Mouse (Mus musculus) forebrain, embryonic 13.5 days (tissue): ENCODE data around the gene Saysd1. TPM values are rescaled to one million over a fixed set of nuclear protein-coding genes. Genes with fewer than 3 reads are reported as not detected.

Source experiments
- ATAC-seq: fragments of 200-750 bp; cut with Nextera tagmentation; 2 replicates; pipeline ENCODE4 v1.8.0; 2017
- H3K27ac ChIP-seq: fragments of 300-500 bp; sonication (generic); 2 replicates; pipeline ENCODE4 v1.5.1; 2015; ENCODE audit warnings: inconsistent platforms, mild to moderate bottlenecking, moderate library complexity
- H3K27me3 ChIP-seq: fragments of 300-500 bp; sonication (generic); 2 replicates; pipeline ENCODE4 v1.6.1; 2015; ENCODE audit warnings: mild to moderate bottlenecking, inconsistent platforms
- H3K36me3 ChIP-seq: fragments of 300-500 bp; sonication (generic); 2 replicates; pipeline ENCODE4 v1.6.1; 2015; ENCODE audit warnings: mild to moderate bottlenecking, inconsistent platforms; ENCODE audit not compliant: poor library complexity, severe bottlenecking
- H3K4me1 ChIP-seq: fragments of 300-500 bp; sonication (generic); 2 replicates; pipeline ENCODE4 v1.6.1; 2015; ENCODE audit warnings: inconsistent platforms
- H3K4me2 ChIP-seq: fragments of 300-500 bp; sonication (generic); 2 replicates; pipeline ENCODE4 v1.6.1; 2015; ENCODE audit warnings: inconsistent platforms, mild to moderate bottlenecking, moderate library complexity
- H3K4me3 ChIP-seq: fragments of 300-500 bp; sonication (generic); 2 replicates; pipeline ENCODE4 v1.5.1; 2015; ENCODE audit warnings: mild to moderate bottlenecking, inconsistent platforms
- H3K9ac ChIP-seq: fragments of 300-500 bp; sonication (generic); 2 replicates; pipeline ENCODE4 v1.6.1; 2015; ENCODE audit warnings: mild to moderate bottlenecking, inconsistent platforms
- H3K9me3 ChIP-seq: fragments of 300-500 bp; sonication (generic); replicated peaks from 2 replicates; pipeline ENCODE4 v1.6.1; 2016; ENCODE audit warnings: inconsistent platforms
- WGBS: fragments of 180-500 bp; shearing (Covaris S2); methylation state at CpG from one replicate; pipeline ENCODE4 v1.1.7; 2015; 5-methylcytosine and 5-hydroxymethylcytosine counted together
- polyA plus RNA-seq: library from polyadenylated mRNA; unstranded; fragments of >200 nt; fragmentation: Nextera tagmentation; extraction: Ambion mirVana; gene quantifications from 2 replicates; pipeline ENCODE4 v1.2.1, GENCODE M21; 2015

Gene Saysd1
- polyA plus RNA-seq, 1 experiment from 2014 or later, result 13.6 TPM

DNA sequence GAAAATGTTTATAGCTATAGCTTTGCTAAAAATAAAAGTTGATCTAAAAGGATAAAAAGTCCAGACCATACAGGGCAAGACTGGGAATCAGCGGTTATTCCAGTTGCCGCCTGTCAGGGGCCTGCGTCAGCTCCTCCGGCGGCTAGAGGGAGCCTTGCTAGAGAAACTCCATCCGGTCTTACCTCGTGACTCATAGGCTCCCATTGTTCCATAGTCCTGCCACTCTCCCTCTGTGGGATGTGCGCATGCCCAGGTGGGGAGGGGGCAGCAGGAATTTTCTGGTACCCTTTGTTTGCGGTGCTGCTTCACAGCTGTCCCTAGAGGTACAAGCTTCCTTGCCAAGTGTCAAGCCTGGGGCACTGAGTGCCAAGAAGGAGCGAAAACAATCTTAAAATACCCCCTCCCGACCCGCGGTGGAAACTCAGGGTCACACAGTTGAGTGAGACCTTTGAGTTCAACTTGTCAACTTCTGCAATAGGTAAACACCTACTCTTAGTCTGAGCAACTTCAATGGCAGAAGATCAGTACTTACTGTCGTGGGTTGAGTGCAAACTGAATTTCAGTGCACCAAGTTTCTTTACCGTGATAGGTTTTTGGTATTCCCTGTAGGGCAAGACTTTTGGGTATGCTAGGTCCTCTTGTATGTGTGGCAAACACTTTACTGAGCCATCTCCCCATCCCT, 10.8 kb downstream of the Saysd1 start:
- Histone ChIP-seq H3K9ac (no peak overlapping the region), H3K27me3 (no peaks in the 10 kb centered on the region), H3K27ac (no peak overlapping the region), H3K4me3 (no peak overlapping the region), H3K9me3 (no peaks in the 10 kb centered on the region; the same call in 1 of the 2 replicates), H3K36me3 (no peaks in the 10 kb centered on the region), H3K4me1 (no peaks in the 10 kb centered on the region), H3K4me2 (no peak overlapping the region)
- 84% methylated on average over 15 of the region's 15 CpGs for WGBS
- ATAC-seq, result no peak

DNA sequence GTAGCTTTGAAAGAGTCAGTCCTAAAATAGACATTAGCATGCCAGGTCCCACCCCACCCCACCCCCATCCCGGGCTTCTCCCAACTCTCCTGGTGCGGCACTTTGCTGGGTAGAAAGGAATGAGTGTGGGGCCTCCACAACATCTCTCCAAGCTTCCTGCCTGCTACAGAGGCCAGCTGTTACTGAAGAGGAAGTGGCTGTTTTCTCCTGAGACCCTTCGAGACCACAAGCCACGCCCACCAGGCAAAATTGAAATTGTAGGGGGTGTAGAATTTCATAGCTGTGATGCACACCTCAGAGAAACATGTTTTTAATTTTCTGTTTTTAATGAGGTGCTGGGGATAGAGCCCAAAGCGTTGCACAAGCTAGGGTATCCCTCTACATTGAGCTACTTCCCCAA, 17.5 kb downstream of the Saysd1 start:
- no peak for ATAC-seq

DNA sequence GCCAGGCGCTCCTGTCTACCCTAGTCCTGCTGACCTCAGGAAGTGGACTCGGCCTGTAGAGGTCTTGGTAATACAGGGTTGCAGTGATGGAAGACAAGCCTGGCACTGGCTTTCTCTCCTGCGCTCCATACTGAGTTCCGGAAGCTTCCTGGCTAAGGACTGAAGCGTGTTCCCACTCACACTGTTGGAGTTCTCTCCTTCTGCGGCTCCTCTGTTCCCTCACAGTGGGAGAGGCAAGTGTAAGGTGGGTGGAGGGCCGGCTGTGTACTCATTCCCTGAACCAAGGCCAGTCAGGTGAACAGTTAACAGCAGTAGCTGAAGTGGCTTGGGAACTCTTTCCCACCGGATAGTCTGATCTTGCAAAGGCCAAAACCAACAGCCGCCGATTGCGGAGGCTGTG, 18.3 kb downstream of the Saysd1 start:
- Histone ChIP-seq H3K4me3 (no peak overlapping the region), H3K9ac (no peak overlapping the region), H3K27me3 (no peaks in the 10 kb centered on the region), H3K4me1 (no peaks in the 10 kb centered on the region), H3K9me3 (no peaks in the 10 kb centered on the region), H3K27ac (no peak overlapping the region), H3K4me2 (no peak overlapping the region), H3K36me3 (no peaks in the 10 kb centered on the region)
- ATAC-seq, result no peak
- WGBS, result 93% methylated on average over 11 of the region's 11 CpGs

More for the DNA sequence above, 17.5 kb downstream of the Saysd1 start:
- no peak overlapping the region for H3K4me2 ChIP-seq
- H3K9me3 ChIP-seq, result no peaks in the 10 kb centered on the region
- H3K4me1 ChIP-seq, result no peaks in the 10 kb centered on the region
- no peak overlapping the region for H3K9ac ChIP-seq
- WGBS, result 89% methylated on average over 5 of the region's 5 CpGs
- no peaks in the 10 kb centered on the region for H3K36me3 ChIP-seq
- no peaks in the 10 kb centered on the region for H3K27me3 ChIP-seq
- no peak overlapping the region for H3K27ac ChIP-seq
- no peak overlapping the region for H3K4me3 ChIP-seq

DNA sequence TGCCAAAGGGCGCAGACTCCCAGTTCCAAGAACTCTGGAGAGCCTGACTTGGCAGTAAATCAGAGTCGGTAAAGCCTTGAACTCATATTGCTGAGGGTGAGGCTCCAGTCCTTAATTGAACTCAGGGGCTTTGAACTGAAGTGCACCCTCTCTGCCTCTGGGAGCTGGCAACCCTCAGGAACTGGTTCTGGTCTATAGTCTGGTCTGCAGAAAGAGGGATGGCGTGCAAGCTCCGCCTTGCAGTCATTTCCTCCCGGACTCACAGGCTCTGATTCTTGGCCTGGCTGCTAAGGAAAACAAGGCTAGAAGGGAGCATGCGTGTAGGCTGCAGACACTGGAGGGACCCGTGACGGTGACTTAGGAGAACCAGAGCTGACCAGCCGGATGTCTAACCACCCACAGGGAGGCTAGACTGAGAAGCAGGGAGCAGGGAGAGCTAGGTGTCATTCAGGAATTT, 22.2 kb downstream of the Saysd1 start:
- no peak overlapping the region for H3K4me2 ChIP-seq
- no peaks in the 10 kb centered on the region; the same call in 1 of the 2 replicates for H3K9me3 ChIP-seq
- no peaks in the 10 kb centered on the region for H3K4me1 ChIP-seq
- H3K27me3 ChIP-seq, result no peaks in the 10 kb centered on the region
- no peak overlapping the region for H3K4me3 ChIP-seq
- no peak overlapping the region for H3K27ac ChIP-seq
- no peak for ATAC-seq
- no peaks in the 10 kb centered on the region for H3K36me3 ChIP-seq
- WGBS, result 71% methylated on average over 9 of the region's 9 CpGs
- H3K9ac ChIP-seq, result no peak overlapping the region

DNA sequence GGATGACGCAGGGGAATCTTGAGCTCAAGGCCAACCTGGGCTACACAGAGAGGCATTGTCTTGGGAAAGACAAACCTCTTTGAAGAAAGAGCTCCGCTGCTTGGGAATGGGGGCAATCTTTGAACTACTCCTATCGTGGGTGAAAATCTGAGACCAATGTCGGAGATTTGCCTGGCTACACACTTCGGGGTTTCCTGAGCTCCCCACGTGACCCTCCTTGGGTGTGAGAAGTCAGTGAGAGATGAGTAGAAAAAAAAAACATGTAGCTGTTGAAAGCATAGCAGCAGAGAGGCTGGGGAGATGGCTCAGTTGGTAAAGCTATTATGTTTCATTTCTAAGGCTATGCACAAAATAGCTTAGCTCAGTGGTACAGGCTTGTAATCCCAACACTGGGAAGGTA, 23.4 kb downstream of the Saysd1 start:
- H3K9me3 ChIP-seq, result no peaks in the 10 kb centered on the region; the same call in 1 of the 2 replicates

DNA sequence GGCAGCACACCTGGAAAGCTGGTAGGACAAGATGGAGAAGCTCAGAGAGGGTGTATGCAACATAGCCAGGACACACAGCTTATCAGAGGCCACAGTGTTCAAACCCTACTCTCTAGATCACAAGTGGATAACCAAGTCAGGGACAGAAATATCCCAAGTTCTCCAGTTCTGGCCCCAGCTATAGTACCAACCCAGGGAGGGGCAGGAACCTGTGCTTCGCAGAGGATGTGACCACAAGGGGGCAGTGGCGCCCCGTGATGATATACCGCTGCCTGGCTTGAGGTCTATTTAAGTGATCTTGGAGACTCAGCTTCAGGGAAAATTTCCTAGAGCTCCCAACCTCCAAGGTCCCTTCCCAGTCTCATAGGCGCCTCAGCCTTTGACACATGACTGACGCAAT, 24.4 kb downstream of the Saysd1 start:
- ATAC-seq, result peak; percentile 70; the same call in 1 of the 2 replicates
- 8% methylated on average over 6 of the region's 6 CpGs for WGBS
- no peak overlapping the region for H3K9ac ChIP-seq
- no peak overlapping the region for H3K4me3 ChIP-seq
- H3K27me3 ChIP-seq, result no peaks in the 10 kb centered on the region
- no peak overlapping the region for H3K27ac ChIP-seq
- no peak overlapping the region for H3K4me2 ChIP-seq
- no peaks in the 10 kb centered on the region; the same call in 1 of the 2 replicates for H3K9me3 ChIP-seq
- no peaks in the 10 kb centered on the region for H3K36me3 ChIP-seq
- H3K4me1 ChIP-seq, result no peaks in the 10 kb centered on the region

More for the DNA sequence above, 23.4 kb downstream of the Saysd1 start:
- Histone ChIP-seq H3K4me3 (no peak overlapping the region), H3K9ac (no peak overlapping the region), H3K4me1 (no peaks in the 10 kb centered on the region), H3K27ac (no peak overlapping the region), H3K4me2 (no peak overlapping the region), H3K36me3 (no peaks in the 10 kb centered on the region), H3K27me3 (no peaks in the 10 kb centered on the region)
- ATAC-seq, result no peak
- WGBS, result 86% methylated on average over 6 of the region's 6 CpGs

DNA sequence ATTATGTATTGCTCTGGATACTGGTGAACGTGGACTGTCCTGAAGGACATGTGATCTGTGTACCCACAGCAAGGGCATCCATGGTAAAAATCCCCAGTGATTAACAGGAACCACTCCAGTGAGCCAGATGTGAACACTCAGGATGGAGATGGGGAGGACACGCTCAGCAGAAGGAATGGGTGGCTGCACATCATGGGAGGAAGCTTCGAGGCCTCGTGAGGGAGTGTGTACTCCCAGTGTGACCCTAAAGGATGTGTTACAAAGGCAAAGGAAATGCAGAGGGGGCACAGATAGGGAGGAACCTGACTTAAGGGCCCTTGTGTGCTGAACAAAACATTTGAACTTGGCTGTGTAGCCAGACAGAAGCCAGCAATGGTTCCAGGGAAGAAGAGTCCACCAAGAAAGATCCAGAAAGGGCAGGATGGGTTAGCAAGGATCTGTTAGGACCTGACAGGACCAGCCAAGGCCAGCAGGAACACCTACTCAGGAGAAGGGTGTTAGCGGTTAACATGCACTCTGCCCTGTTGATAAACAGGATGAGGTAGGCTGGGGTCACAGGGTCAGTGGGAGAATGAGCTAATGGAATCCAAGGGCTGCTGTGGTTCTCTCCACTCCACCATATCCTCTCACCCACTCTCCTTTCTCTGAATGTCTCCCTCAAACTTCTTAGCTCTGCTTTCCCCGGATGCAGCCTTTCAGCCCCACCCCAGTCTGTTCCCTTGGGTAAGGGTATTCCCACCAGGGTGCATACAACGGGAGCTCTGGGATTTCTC, 25.0 kb downstream of the Saysd1 start:
- Histone ChIP-seq H3K4me3 (no peak overlapping the region), H3K4me2 (no peak overlapping the region), H3K36me3 (no peaks in the 10 kb centered on the region), H3K9me3 (no peaks in the 10 kb centered on the region; the same call in 1 of the 2 replicates), H3K4me1 (no peaks in the 10 kb centered on the region), H3K9ac (no peak overlapping the region), H3K27me3 (no peaks in the 10 kb centered on the region), H3K27ac (no peak overlapping the region)
- no peak for ATAC-seq
- WGBS, result 67% methylated on average over 7 of the region's 7 CpGs

DNA sequence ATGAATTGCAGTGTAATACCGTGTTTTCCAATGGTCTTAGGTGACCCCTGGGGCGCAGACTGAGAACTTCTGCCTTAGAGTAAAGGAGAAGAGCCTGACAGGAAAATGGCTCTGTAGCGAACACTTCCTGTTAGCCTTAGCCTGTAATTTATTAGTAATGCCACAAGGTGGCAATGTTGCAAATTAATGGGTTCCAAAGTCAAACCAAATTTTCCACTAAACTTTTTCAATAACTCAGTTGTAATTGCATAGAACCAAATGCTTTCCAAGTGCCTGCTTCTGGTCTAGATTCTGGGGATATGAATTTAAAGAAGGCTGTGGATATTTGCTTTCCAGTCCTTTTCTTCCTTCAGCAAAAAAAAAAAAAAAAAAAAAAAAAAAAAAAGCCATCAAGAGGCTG, 26.1 kb downstream of the Saysd1 start:
- H3K4me1 ChIP-seq, result no peaks in the 10 kb centered on the region
- no peak overlapping the region for H3K27ac ChIP-seq
- no peak overlapping the region for H3K9ac ChIP-seq
- no peak for ATAC-seq
- no peaks in the 10 kb centered on the region for H3K36me3 ChIP-seq
- 70% methylated on average over 3 of the region's 3 CpGs for WGBS
- H3K4me3 ChIP-seq, result no peak overlapping the region
- no peaks in the 10 kb centered on the region for H3K27me3 ChIP-seq
- no peaks in the 10 kb centered on the region; the same call in 1 of the 2 replicates for H3K9me3 ChIP-seq
- no peak overlapping the region for H3K4me2 ChIP-seq

DNA sequence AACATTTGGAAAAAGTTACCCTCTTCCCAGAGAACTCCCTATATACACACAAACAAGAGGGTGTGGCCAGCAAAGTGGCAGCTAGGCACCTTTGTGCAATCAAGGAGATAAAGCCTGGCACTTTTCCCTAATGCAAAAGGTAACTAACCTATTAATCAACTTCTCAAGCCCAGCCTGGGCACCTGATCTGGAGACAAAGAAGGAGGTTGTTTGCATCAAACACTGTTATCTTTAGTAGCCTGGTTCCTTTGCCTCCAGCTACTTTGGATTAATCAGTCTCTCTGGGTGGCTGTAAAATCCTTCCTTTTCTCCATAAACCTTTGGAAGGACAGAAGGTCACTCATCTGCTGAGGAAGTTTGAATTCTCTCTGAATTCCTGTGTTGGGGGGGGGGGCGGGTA, 27.4 kb downstream of the Saysd1 start:
- Histone ChIP-seq H3K36me3 (no peaks in the 10 kb centered on the region), H3K9me3 (no peaks in the 10 kb centered on the region; the same call in 1 of the 2 replicates), H3K9ac (no peak overlapping the region), H3K27ac (no peak overlapping the region), H3K4me2 (no peak overlapping the region), H3K4me3 (no peak overlapping the region), H3K4me1 (no peaks in the 10 kb centered on the region), H3K27me3 (no peaks in the 10 kb centered on the region)
- ATAC-seq, result no peak
- WGBS, result 83% methylated on average over 1 of the region's 1 CpGs

DNA sequence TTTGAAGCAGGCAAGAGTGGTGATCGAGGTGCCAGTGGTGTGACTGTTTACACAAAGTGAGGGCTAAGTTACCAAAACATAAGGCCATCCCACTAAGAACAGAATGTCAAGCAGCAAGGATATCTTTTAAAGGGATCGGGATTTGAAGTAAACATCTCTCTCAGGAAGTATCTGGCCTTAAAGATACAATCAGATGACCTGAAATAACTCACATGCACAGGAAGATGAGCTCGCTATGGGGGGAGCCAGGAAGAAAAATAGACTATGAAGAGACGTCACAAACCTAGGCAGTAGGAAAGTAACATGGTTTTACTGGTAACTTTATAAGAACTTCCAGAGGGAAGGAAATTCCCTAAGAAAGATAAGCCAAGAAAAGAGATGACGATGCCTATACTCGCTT, 32.1 kb downstream of the Saysd1 start:
- Histone ChIP-seq H3K9me3 (no peaks in the 10 kb centered on the region), H3K4me2 (no peak overlapping the region), H3K4me1 (no peaks in the 10 kb centered on the region), H3K9ac (no peak overlapping the region), H3K36me3 (no peaks in the 10 kb centered on the region), H3K27me3 (no peaks in the 10 kb centered on the region), H3K27ac (no peak overlapping the region), H3K4me3 (no peak overlapping the region)
- ATAC-seq, result no peak
- WGBS, result 89% methylated on average over 6 of the region's 6 CpGs

DNA sequence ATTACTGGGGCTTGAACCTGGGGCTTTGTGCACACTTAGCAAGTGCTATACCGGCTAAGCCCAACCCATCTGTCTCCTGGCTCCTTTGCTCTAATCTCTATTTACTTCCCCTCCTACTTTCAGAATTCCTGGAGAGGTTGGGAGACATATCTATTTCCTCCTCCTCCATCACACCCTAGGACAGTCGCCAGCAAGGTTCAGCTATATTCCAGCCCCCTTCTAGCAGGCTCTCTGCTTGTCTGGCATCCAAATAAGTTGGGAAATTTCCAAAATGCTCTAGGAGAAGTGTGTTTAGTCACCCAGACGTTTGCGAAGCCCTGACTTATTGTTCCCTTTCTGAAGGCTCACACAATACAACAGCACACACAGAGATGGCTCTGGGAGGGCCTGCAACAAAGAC, 35.1 kb downstream of the Saysd1 start:
- H3K4me1 ChIP-seq, result no peaks in the 10 kb centered on the region
- no peaks in the 10 kb centered on the region for H3K9me3 ChIP-seq
- no peaks in the 10 kb centered on the region for H3K27me3 ChIP-seq
- H3K4me3 ChIP-seq, result no peak overlapping the region
- H3K27ac ChIP-seq, result no peak overlapping the region
- no peak for ATAC-seq
- WGBS, result 45% methylated on average over 4 of the region's 4 CpGs
- no peak overlapping the region for H3K9ac ChIP-seq
- no peaks in the 10 kb centered on the region for H3K36me3 ChIP-seq
- no peak overlapping the region for H3K4me2 ChIP-seq

DNA sequence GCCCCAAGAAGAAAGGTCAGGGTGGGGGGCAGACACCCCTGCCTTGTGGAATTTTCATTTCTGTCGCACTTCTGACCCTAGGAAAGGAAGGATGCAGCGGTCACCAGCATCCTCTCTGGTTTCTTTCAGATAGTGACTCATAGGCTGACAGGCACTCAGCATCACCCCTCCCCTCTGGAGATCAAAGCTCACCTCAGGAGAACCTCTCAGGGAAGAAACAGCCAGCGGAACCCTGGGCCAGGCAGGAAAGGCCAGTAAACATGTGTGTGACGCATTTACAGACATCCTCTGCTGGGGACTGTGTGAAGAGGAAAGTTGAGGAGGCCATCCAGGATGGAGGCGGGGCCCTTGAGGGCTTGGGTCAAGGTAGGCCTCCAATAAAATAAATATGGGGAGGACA, 40.3 kb downstream of the Saysd1 start:
- Histone ChIP-seq H3K9ac (no peak overlapping the region), H3K36me3 (no peaks in the 10 kb centered on the region)
- WGBS, result 71% methylated on average over 5 of the region's 5 CpGs

More for the DNA sequence above, 40.3 kb downstream of the Saysd1 start:
- Histone ChIP-seq H3K27me3 (0 out of 2 replicates have a peak, but pooled peaks cover under 1% of the 10 kb centered on the region), H3K4me3 (no peak overlapping the region), H3K27ac (no peak overlapping the region), H3K4me2 (no peak overlapping the region), H3K4me1 (no peaks in the 10 kb centered on the region), H3K9me3 (no peaks in the 10 kb centered on the region)
- no peak for ATAC-seq
